Mouse (Mus musculus) MEL (cell line): ENCODE results near the gene Krt12. TPM values are rescaled to one million over a fixed set of nuclear protein-coding genes. Genes with fewer than 3 reads are reported as not detected.
A peak's percentile ranks its signal among the peaks of the same experiment; 100 is the strongest.

Source experiments
- DNase-seq: peaks from one replicate; pipeline ENCODE4 v3.0.0; 2011; ENCODE audit warnings: low read depth, low spot score
- H3K27ac ChIP-seq: 2 replicates; pipeline ENCODE4 v1.5.1; 2012; ENCODE audit warnings: low read depth, mild to moderate bottlenecking, control low read depth, low read length, moderate library complexity; ENCODE audit not compliant: control insufficient read depth
- H3K27me3 ChIP-seq, 2 experiments: fragments of 150-350 bp in 1 of 2; sonication (generic) in 1 of 2; 2 replicates each; pipeline ENCODE4 v1.6.1; 2012; ENCODE audit warnings: low read length in 2 of 2, mild to moderate bottlenecking in 2 of 2, improper control_type of control experiment in 1 of 2, moderate library complexity in 1 of 2; ENCODE audit not compliant: insufficient read depth in 2 of 2, control insufficient read depth in 1 of 2
- H3K36me3 ChIP-seq, 2 experiments: 2 replicates each; pipeline ENCODE4 v1.6.1; 2012 to 2014; ENCODE audit warnings: low read length in 2 of 2, improper control_type of control experiment in 1 of 2, inconsistent platforms in 1 of 2, mild to moderate bottlenecking in 1 of 2; ENCODE audit not compliant: insufficient read depth in 2 of 2, control insufficient read depth in 1 of 2
- H3K4me1 ChIP-seq, 2 experiments: fragments of 150-350 bp in 1 of 2; sonication (generic) in 1 of 2; 2 replicates each; pipeline ENCODE4 v1.6.1; 2012; ENCODE audit warnings: low read length in 2 of 2, improper control_type of control experiment in 1 of 2, mild to moderate bottlenecking in 1 of 2; ENCODE audit not compliant: insufficient read depth in 2 of 2, control insufficient read depth in 1 of 2
- H3K4me3 ChIP-seq, 2 experiments: fragments of 150-350 bp in 1 of 2; sonication (generic) in 1 of 2; 2 replicates each; pipeline ENCODE4 v1.5.1; 2012; ENCODE audit warnings: low read depth in 2 of 2, low read length in 2 of 2, mild to moderate bottlenecking in 2 of 2, moderate library complexity in 2 of 2, control low read depth in 1 of 2, improper control_type of control experiment in 1 of 2; ENCODE audit not compliant: control insufficient read depth in 1 of 2, insufficient read depth in 1 of 2
- H3K79me2 ChIP-seq: 2 replicates; pipeline ENCODE4 v1.6.1; 2012; ENCODE audit warnings: mild to moderate bottlenecking, low read length, moderate library complexity; ENCODE audit not compliant: control insufficient read depth, poor library complexity, insufficient read depth
- H3K9ac ChIP-seq: 2 replicates; pipeline ENCODE4 v1.6.1; 2012; ENCODE audit warnings: low read depth, mild to moderate bottlenecking, control low read depth, low read length, moderate library complexity; ENCODE audit not compliant: control insufficient read depth, poor library complexity, severe bottlenecking
- H3K9me3 ChIP-seq: fragments of 150-350 bp; sonication (generic); replicated peaks from 2 replicates; pipeline ENCODE4 v1.6.1; 2012; ENCODE audit warnings: mild to moderate bottlenecking, low read length, improper control_type of control experiment, moderate library complexity; ENCODE audit not compliant: insufficient read depth
- BHLHE40 ChIP-seq: IDR thresholded peaks from 2 replicates; pipeline ENCODE4 v1.6.1; 2012; ENCODE audit warnings: low read depth, mild to moderate bottlenecking, inconsistent platforms, low read length, improper control_type of control experiment, borderline replicate concordance
- CHD1 ChIP-seq: IDR thresholded peaks from 2 replicates; pipeline ENCODE4 v1.6.1; 2012; ENCODE audit warnings: low read depth, mild to moderate bottlenecking, inconsistent platforms, low read length, improper control_type of control experiment
- CHD2 ChIP-seq: IDR thresholded peaks from 2 replicates; pipeline ENCODE4 v1.6.1; 2011; ENCODE audit warnings: low read length, improper control_type of control experiment
- CTCF ChIP-seq, 3 experiments: IDR thresholded peaks in 2 of 3; conservative IDR thresholded peaks in 1 of 3; 2 replicates each; pipeline ENCODE4 v1.5.1; 2011 to 2012; ENCODE audit warnings: low read length in 3 of 3, low read depth in 2 of 3, mild to moderate bottlenecking in 2 of 3, improper control_type of control experiment in 1 of 3, inconsistent platforms in 1 of 3, mixed read lengths in 1 of 3, moderate library complexity in 1 of 3; ENCODE audit not compliant: control insufficient read depth in 1 of 3, insufficient read depth in 1 of 3, poor library complexity in 1 of 3, severe bottlenecking in 1 of 3
- E2F4 ChIP-seq: IDR thresholded peaks from 2 replicates; pipeline ENCODE4 v1.6.1; 2011; ENCODE audit warnings: low read depth, low read length, improper control_type of control experiment, borderline replicate concordance
- ELF1 ChIP-seq: IDR thresholded peaks from 2 replicates; pipeline ENCODE4 v1.6.1; 2014; ENCODE audit warnings: low read depth, mild to moderate bottlenecking, inconsistent platforms, low read length, improper control_type of control experiment, moderate library complexity
- EP300 ChIP-seq, 2 experiments: IDR thresholded peaks; 2 replicates each; pipeline ENCODE4 v1.6.1; 2011; ENCODE audit warnings: improper control_type of control experiment in 2 of 2, low read length in 2 of 2, low read depth in 1 of 2, mild to moderate bottlenecking in 1 of 2
- ETS1 ChIP-seq: IDR thresholded peaks from 2 replicates; pipeline ENCODE4 v1.6.1; 2012; ENCODE audit warnings: low read depth, mild to moderate bottlenecking, inconsistent platforms, low read length, improper control_type of control experiment, moderate library complexity
- GABPA ChIP-seq: IDR thresholded peaks from 2 replicates; pipeline ENCODE4 v1.6.1; 2012; ENCODE audit warnings: low read depth, mild to moderate bottlenecking, inconsistent platforms, low read length, improper control_type of control experiment, moderate library complexity
- GATA1 ChIP-seq: IDR thresholded peaks from 2 replicates; pipeline ENCODE4 v1.6.1; 2011; ENCODE audit warnings: low read depth, low read length, improper control_type of control experiment
- HCFC1 ChIP-seq: IDR thresholded peaks from 2 replicates; pipeline ENCODE4 v1.6.1; 2012; ENCODE audit warnings: low read depth, mild to moderate bottlenecking, inconsistent platforms, low read length, improper control_type of control experiment, moderate library complexity
- KAT2A ChIP-seq: conservative IDR thresholded peaks from 2 replicates; pipeline ENCODE4 v1.6.1; 2012; ENCODE audit warnings: low read depth, low read length, improper control_type of control experiment, inconsistent platforms
- MAFK ChIP-seq: IDR thresholded peaks from 2 replicates; pipeline ENCODE4 v1.6.1; 2011; ENCODE audit warnings: low read depth, mild to moderate bottlenecking, low read length, improper control_type of control experiment, borderline replicate concordance
- MAX ChIP-seq: IDR thresholded peaks from 2 replicates; pipeline ENCODE4 v1.6.1; 2011; ENCODE audit warnings: low read length, improper control_type of control experiment
- MAZ ChIP-seq: IDR thresholded peaks from 2 replicates; pipeline ENCODE4 v1.6.1; 2012; ENCODE audit warnings: low read depth, mild to moderate bottlenecking, inconsistent platforms, low read length, improper control_type of control experiment
- MEF2A ChIP-seq: IDR thresholded peaks from 2 replicates; pipeline ENCODE4 v1.6.1; 2014; ENCODE audit warnings: low read depth, mild to moderate bottlenecking, inconsistent platforms, low read length, improper control_type of control experiment; ENCODE audit not compliant: poor library complexity, insufficient replicate concordance, severe bottlenecking; ENCODE audit errors: extremely low read depth
- MXI1 ChIP-seq: IDR thresholded peaks from 2 replicates; pipeline ENCODE4 v1.6.1; 2011; ENCODE audit warnings: mild to moderate bottlenecking, low read depth, low read length, improper control_type of control experiment
- MYB ChIP-seq: IDR thresholded peaks from 2 replicates; pipeline ENCODE4 v1.6.1; 2011; ENCODE audit warnings: mild to moderate bottlenecking, low read depth, low read length, improper control_type of control experiment
- MYC ChIP-seq: IDR thresholded peaks from 2 replicates; pipeline ENCODE4 v1.6.1; 2011; ENCODE audit warnings: low read depth, mild to moderate bottlenecking, low read length, improper control_type of control experiment, moderate library complexity
- NELFE ChIP-seq: IDR thresholded peaks from 2 replicates; pipeline ENCODE4 v1.6.1; 2011; ENCODE audit warnings: low read depth, low read length, improper control_type of control experiment
- NRF1 ChIP-seq: IDR thresholded peaks from 2 replicates; pipeline ENCODE4 v1.6.1; 2014; ENCODE audit warnings: low read depth, mild to moderate bottlenecking, inconsistent platforms, low read length, improper control_type of control experiment, moderate library complexity; ENCODE audit not compliant: poor library complexity, insufficient read depth, severe bottlenecking
- POLR2A ChIP-seq, 2 experiments: IDR thresholded peaks; 2 replicates each; pipeline ENCODE4 v1.6.1; 2011 to 2012; ENCODE audit warnings: low read length in 2 of 2, mild to moderate bottlenecking in 2 of 2, control low read depth in 1 of 2, improper control_type of control experiment in 1 of 2, low read depth in 1 of 2, moderate library complexity in 1 of 2; ENCODE audit not compliant: control insufficient read depth in 1 of 2, insufficient read depth in 1 of 2, poor library complexity in 1 of 2
- POLR2AphosphoS2 ChIP-seq: IDR thresholded peaks from 2 replicates; pipeline ENCODE4 v1.6.1; 2011; ENCODE audit warnings: low read length, improper control_type of control experiment
- RAD21 ChIP-seq: IDR thresholded peaks from 2 replicates; pipeline ENCODE4 v1.6.1; 2011; ENCODE audit warnings: mild to moderate bottlenecking, low read depth, low read length, improper control_type of control experiment
- RCOR1 ChIP-seq: IDR thresholded peaks from 2 replicates; pipeline ENCODE4 v1.6.1; 2012; ENCODE audit warnings: low read depth, mild to moderate bottlenecking, inconsistent platforms, low read length, improper control_type of control experiment
- SIN3A ChIP-seq: IDR thresholded peaks from 2 replicates; pipeline ENCODE4 v1.6.1; 2012; ENCODE audit warnings: low read length, improper control_type of control experiment, inconsistent platforms
- SMC3 ChIP-seq: IDR thresholded peaks from 2 replicates; pipeline ENCODE4 v1.6.1; 2011; ENCODE audit warnings: low read depth, low read length, improper control_type of control experiment
- TAL1 ChIP-seq: IDR thresholded peaks from 2 replicates; pipeline ENCODE4 v1.6.1; 2012; ENCODE audit warnings: mild to moderate bottlenecking, inconsistent platforms, low read length, moderate library complexity, mixed read lengths
- TBP ChIP-seq: IDR thresholded peaks from 2 replicates; pipeline ENCODE4 v1.8.0; 2011; ENCODE audit warnings: low read depth, low read length, improper control_type of control experiment
- UBTF ChIP-seq: IDR thresholded peaks from 2 replicates; pipeline ENCODE4 v1.6.1; 2012; ENCODE audit warnings: low read depth, mild to moderate bottlenecking, inconsistent platforms, low read length, improper control_type of control experiment, moderate library complexity, borderline replicate concordance; ENCODE audit not compliant: insufficient read depth
- USF1 ChIP-seq: IDR thresholded peaks from 2 replicates; pipeline ENCODE4 v1.6.1; 2014; ENCODE audit warnings: low read depth, mild to moderate bottlenecking, inconsistent platforms, low read length, improper control_type of control experiment, moderate library complexity
- USF2 ChIP-seq, 2 experiments: IDR thresholded peaks; 2 replicates each; pipeline ENCODE4 v1.6.1; 2011 to 2012; ENCODE audit warnings: improper control_type of control experiment in 2 of 2, low read length in 2 of 2, borderline replicate concordance in 1 of 2, inconsistent platforms in 1 of 2, low read depth in 1 of 2, mild to moderate bottlenecking in 1 of 2; ENCODE audit not compliant: insufficient read depth in 1 of 2
- ZC3H11A ChIP-seq: IDR thresholded peaks from 2 replicates; pipeline ENCODE4 v1.6.1; 2012; ENCODE audit warnings: low read depth, mild to moderate bottlenecking, inconsistent platforms, low read length, improper control_type of control experiment
- ZKSCAN1 ChIP-seq: IDR thresholded peaks from 2 replicates; pipeline ENCODE4 v1.6.1; 2012; ENCODE audit warnings: low read depth, mild to moderate bottlenecking, inconsistent platforms, low read length, improper control_type of control experiment, moderate library complexity
- ZMIZ1 ChIP-seq: IDR thresholded peaks from 2 replicates; pipeline ENCODE4 v1.6.1; 2012; ENCODE audit warnings: low read depth, mild to moderate bottlenecking, inconsistent platforms, low read length, improper control_type of control experiment, moderate library complexity
- ZNF384 ChIP-seq: IDR thresholded peaks from 2 replicates; pipeline ENCODE4 v1.6.1; 2012; ENCODE audit warnings: low read depth, mild to moderate bottlenecking, inconsistent platforms, low read length, improper control_type of control experiment
- polyA plus RNA-seq, 2 experiments: library from polyadenylated mRNA; stranded (reverse) in 1 of 2; unstranded in 1 of 2; fragments of >175 nt in 1 of 2; fragments of >200 nt in 1 of 2; gene quantifications; 2 replicates each; pipeline versions ENCODE4 v1.2.1 to v1.2.4; 2012; ENCODE audit warnings: low replicate concordance in 2 of 2, low read depth in 1 of 2; ENCODE audit not compliant: insufficient read length in 2 of 2, insufficient read depth in 1 of 2, missing spikeins in 1 of 2
- total RNA-seq: library from RNA; depleted of rRNA; stranded (reverse); fragments of 300-350 nt; gene quantifications from 2 replicates; pipeline ENCODE4 v1.2.3, GENCODE M21; 2012

Krt12 gene
- total and polyA plus RNA-seq, 3 experiments, result 0.10 TPM; not detected in 2

DNA sequence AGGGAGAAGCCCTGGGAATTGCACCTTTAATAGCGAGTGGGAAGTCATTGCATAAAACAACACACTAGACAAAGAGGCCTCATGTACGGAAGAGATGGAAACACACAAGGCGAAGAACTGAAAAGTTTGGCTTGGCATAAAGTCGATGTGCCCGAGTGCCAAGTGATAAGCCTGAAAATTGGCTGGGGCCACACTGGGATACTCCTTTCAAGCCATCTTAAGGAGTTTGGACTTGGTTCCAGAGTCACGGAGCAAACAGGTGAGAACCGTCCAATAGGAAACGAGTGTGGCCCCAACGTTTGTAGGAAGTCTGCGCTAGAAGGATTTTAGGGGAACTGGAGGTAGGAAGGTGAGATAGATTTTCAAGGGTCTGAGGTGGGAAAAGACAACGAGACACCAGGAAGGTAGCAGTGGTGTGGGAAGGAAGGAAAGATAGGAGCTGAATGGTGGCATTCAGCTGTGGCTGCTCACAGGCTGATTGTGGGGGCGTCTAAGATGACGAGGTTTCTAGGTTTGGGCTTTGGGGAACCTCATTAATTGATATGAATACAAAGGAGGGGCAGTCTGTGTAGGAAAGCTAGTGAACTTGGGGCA is 22.0 kb downstream of the Krt12 start:
- H3K79me2 ChIP-seq, result peaks cover 2% of the 10 kb centered on the region; the same call in 1 of the 2 replicates
- peaks cover 0 to 23% of the 10 kb centered on the region in 2 experiments; a peak in 2 of 4 replicates for H3K36me3 ChIP-seq
- peaks cover 0 to 21% of the 10 kb centered on the region in 2 experiments; a peak in 3 of 4 replicates for H3K4me1 ChIP-seq
- H3K9ac ChIP-seq, result no peak overlapping the region; the same call in 1 of the 2 replicates
- DNase-seq, result peak; percentile 83
- H3K9me3 ChIP-seq, result no peaks in the 10 kb centered on the region
- H3K27ac ChIP-seq, result peak overlapping the region; percentile 98
- H3K4me3 ChIP-seq, result no peak overlapping the region
- H3K27me3 ChIP-seq, result no peaks in the 10 kb centered on the region
- TF ChIP-seq CHD1 (no peak), UBTF (no peak), MAFK (no peak), ETS1 (no peak; the same call in none of the 2 replicates), EP300 (IDR thresholded peaks at IDR 0.05; ENCODE audit: low read depth in 1 of 2, low read length in 2 of 2) (0 out of 4 replicates have a peak, but pooled peaks of 1 of the 2 experiments have one; percentile 0), POLR2A (IDR thresholded peaks at IDR 0.05; ENCODE audit: control insufficient read depth in 1 of 2, insufficient read depth in 1 of 2, low read depth in 1 of 2, low read length in 2 of 2, poor library complexity in 1 of 2) (peak in 1 of 2 experiments; percentile 59; a peak in 2 of 4 replicates), MAZ (no peak), USF2 (IDR thresholded peaks at IDR 0.05; ENCODE audit: borderline replicate concordance in 1 of 2, insufficient read depth in 1 of 2, low read depth in 1 of 2, low read length in 2 of 2) (no peak), KAT2A (no peak), HCFC1 (0 out of 2 replicates have a peak, but pooled peaks have one; percentile 29), NELFE (0 out of 2 replicates have a peak, but pooled peaks have one; percentile 22), ZMIZ1 (peak; percentile 94), ZC3H11A (no peak), RCOR1 (no peak), POLR2AphosphoS2 (peak; percentile 99), TAL1 (no peak), RAD21 (no peak), ELF1 (no peak), MYC (no peak), NRF1 (no peak), GABPA (no peak), ZNF384 (no peak), MAX (no peak), ZKSCAN1 (no peak), BHLHE40 (no peak), USF1 (no peak), CTCF (IDR thresholded peaks at IDR 0.05 in 2 of 3, conservative IDR thresholded peaks at IDR 0.05 in 1 of 3; ENCODE audit: control insufficient read depth in 1 of 3, insufficient read depth in 1 of 3, low read depth in 2 of 3, low read length in 3 of 3, poor library complexity in 1 of 3, severe bottlenecking in 1 of 3) (no peak), CHD2 (peak; percentile 46), MEF2A (no peak), MYB (peak; percentile 60; the same call in 1 of the 2 replicates), GATA1 (peak; percentile 20; the same call in 1 of the 2 replicates), SMC3 (no peak; the same call in 1 of the 2 replicates), SIN3A (peak; percentile 47; the same call in 1 of the 2 replicates), E2F4 (no peak), MXI1 (no peak), TBP (0 out of 2 replicates have a peak, but pooled peaks have one; percentile 41)
